Mouse (Mus musculus) layer of hippocampus, adult 2 months (tissue): Measurements from ENCODE around the gene Cltc. TPM values are rescaled to one million over a fixed set of nuclear protein-coding genes. Genes with fewer than 3 reads are reported as not detected.

Experiments used
- DNase-seq, 2 experiments: peaks; one replicate each; pipeline ENCODE4 v3.0.0; 2022; ENCODE audit warnings: low spot score in 2 of 2
- H3K27ac ChIP-seq: fragments of 200-600 bp; 2 replicates; pipeline ENCODE4 v1.8.1; 2022
- H3K4me3 ChIP-seq: fragments of 200-600 bp; 2 replicates; pipeline ENCODE4 v1.8.1; 2022; ENCODE audit warnings: mild to moderate bottlenecking
- CTCF ChIP-seq: fragments of 200-600 bp; conservative IDR thresholded peaks from 2 replicates; pipeline ENCODE4 v1.8.1; 2022; ENCODE audit warnings: antibody characterized with exemption, mild to moderate bottlenecking, moderate library complexity
- total RNA-seq, 2 experiments: library from RNA; stranded (reverse); gene quantifications; 2 replicates each; pipeline ENCODE4 v1.2.3; 2021

Gene Cltc
- total RNA-seq, 2 experiments from 2014 or later = 447 to 456 TPM

DNA sequence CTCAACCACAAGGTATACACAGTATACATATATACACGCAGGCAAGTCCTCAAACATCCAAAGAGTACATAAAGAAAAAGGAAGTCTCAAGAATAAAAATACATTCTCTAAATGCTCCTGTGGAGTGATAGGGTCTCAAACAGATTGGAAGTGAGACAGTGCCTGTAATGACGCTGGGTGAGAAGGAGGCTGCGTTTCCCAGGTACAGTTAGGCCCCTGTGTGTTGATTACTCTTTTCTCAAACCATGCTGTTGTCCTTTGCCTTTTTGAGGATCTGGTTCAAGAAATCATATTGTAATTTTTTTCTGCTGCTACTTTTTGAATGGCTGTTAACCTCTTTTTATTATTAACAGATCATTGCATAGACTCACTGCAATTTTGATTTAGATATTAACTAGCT is 67.0 kb downstream of the Cltc start:
- Histone ChIP-seq H3K27ac (no peak overlapping the region), H3K4me3 (no peak overlapping the region)
- no peak for TF ChIP-seq CTCF
- no peak for DNase-seq

DNA sequence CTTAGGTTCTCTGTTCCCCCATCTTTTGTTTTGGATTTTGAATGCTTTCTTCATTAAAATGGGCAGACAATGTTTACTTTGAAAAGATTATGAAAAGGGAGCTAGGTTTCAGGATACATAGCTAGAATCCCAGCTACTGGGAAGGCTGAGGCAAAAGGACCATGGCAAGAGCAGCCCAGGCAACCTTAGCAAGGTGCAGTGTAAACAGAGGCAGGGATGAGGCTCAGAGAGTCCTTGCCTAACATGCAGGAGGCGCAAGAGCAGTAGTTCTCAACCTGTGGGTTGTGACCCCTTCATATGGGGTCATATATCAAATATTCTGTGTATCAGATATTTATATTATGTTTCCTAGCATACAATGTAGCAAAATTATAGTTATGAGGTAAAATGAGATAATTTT is 72.0 kb downstream of the Cltc start:
- no peak overlapping the region for H3K27ac ChIP-seq
- no peak for DNase-seq
- TF ChIP-seq CTCF = no peak
- no peak overlapping the region for H3K4me3 ChIP-seq

- no peak for DNase-seq
- Histone ChIP-seq H3K4me3 (peak overlapping the region; percentile 98), H3K27ac (peak overlapping the region; percentile 84)
- no peak for TF ChIP-seq CTCF
Measured at GRCm38 (mm10) chr11:86684126-86685012, 73.0 kb downstream of the Cltc start.

- peak; percentile 88 to 91 for DNase-seq
- TF ChIP-seq CTCF = no peak
- Histone ChIP-seq H3K4me3 (peak within 1 kb of the TSS; percentile 98), H3K27ac (peak within 1 kb of the TSS; percentile 84)
Measured at GRCm38 (mm10) chr11:86683395-86684125, 73.8 kb downstream of the Cltc start, which contains the start of the genes Vmp1 and Ptrh2. Vmp1 (minus strand) TSS chr11:86683836. Ptrh2 (plus strand) TSS chr11:86683985.

- no peak for DNase-seq
- Histone ChIP-seq H3K4me3 (peak overlapping the region; percentile 98), H3K27ac (peak overlapping the region; percentile 84)
- no peak for TF ChIP-seq CTCF
Measured at GRCm38 (mm10) chr11:86682861-86683260, 74.5 kb downstream of the Cltc start.

DNA sequence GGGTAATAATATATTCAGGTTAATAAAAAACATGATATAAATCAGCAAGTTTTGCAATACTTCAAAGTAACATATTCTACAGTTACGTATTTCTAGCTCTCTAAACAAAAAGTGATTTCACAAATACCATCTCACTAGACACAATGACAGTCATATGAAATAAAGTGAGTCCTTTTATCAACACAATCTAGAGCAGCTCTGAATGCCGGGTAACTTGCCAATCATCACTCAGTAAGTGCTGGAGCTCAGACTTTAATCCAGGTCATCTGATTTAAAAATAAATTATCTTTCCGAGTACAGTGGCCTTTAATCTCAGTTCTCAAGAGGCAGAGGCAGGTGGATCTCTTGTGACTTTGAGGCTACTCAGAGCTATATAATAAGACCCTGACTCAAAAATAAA is 75.9 kb downstream of the Cltc start:
- Histone ChIP-seq H3K4me3 (no peak overlapping the region), H3K27ac (peak overlapping the region; percentile 43; the same call in 1 of the 2 replicates)
- no peak for DNase-seq
- TF ChIP-seq CTCF = no peak

GRCm38 (mm10) chr11:86680729-86681128 is 76.6 kb downstream of the Cltc start:
- TF ChIP-seq CTCF = no peak
- Histone ChIP-seq H3K4me3 (no peak overlapping the region), H3K27ac (peak overlapping the region; percentile 43; the same call in 1 of the 2 replicates)
- DNase-seq = no peak

GRCm38 (mm10) chr11:86678957-86679356 is 78.4 kb downstream of the Cltc start:
- Histone ChIP-seq H3K4me3 (no peak overlapping the region), H3K27ac (no peak overlapping the region; the same call in 1 of the 2 replicates)
- no peak for TF ChIP-seq CTCF
- no peak for DNase-seq

- no peak for TF ChIP-seq CTCF
- Histone ChIP-seq H3K4me3 (no peak overlapping the region), H3K27ac (peak overlapping the region; percentile 74)
- no peak for DNase-seq
Measured at GRCm38 (mm10) chr11:86675520-86675919, 81.8 kb downstream of the Cltc start.

- no peak for DNase-seq
- H3K27ac ChIP-seq = peak overlapping the region; percentile 74
- H3K4me3 ChIP-seq = no peak overlapping the region
- no peak for TF ChIP-seq CTCF
Measured at GRCm38 (mm10) chr11:86672772-86673171, 84.6 kb downstream of the Cltc start.

DNA sequence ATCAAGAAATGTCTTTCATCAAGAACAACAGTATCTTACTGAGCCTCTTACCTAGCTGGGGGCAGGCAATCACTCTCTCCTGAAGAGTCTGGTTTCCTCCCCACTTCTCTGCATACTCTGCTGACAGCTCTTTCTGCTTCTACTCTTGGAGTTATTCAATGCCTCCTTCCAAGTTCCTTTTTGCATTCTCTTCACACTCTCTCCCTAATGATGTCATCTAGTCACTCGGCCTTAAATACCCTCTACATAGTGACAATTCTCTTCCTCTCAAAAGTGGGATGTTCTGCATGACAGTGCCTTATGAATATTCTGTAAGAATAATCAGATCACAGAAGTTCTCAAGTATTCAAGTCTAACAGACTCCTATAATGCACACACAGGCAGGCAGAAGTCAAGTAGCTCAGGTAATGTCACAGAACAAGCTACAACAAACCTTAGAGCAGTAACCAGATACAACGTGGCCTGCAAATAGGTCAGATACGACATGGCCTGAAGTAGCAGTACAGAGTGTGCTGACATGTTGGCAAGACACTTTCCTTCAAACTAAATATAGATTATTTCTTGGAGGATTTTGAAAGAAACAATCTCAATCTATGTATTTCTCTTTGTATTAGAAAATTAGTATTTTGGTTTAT is 86.2 kb downstream of the Cltc start:
- DNase-seq = peak in 1 of 2 experiments; percentile 34
- H3K27ac ChIP-seq = peak overlapping the region; percentile 68
- 0 out of 2 replicates have a peak, but pooled peaks have one; percentile 6 for TF ChIP-seq CTCF

GRCm38 (mm10) chr11:86668169-86668568 is 89.2 kb downstream of the Cltc start:
- TF ChIP-seq CTCF = no peak
- no peak for DNase-seq
- Histone ChIP-seq H3K27ac (no peak overlapping the region), H3K4me3 (no peak overlapping the region)

More for the DNA sequence above, 86.2 kb downstream of the Cltc start:
- no peak overlapping the region for H3K4me3 ChIP-seq

DNA sequence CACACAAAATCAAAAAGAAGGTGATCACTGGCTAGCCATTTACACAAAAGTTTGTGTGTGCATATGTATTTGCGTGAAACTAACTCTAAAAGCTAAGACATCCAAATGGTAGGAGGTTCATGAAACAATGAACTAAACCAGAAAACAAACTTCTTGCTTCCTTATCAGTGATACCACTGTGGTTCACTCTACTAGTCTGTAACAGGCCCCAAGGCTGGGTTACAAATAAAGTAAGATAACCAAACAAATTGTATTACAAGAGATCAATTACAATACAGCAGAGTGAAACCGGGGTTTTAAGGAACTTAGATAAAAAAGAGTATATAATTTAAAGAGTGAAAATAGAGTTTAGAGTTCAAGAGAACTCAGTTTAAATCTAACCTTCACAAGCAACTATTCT is 89.8 kb downstream of the Cltc start:
- no peak for DNase-seq
- Histone ChIP-seq H3K27ac (no peak overlapping the region), H3K4me3 (no peak overlapping the region)
- TF ChIP-seq CTCF = no peak
